Mouse (Mus musculus): Measurements from ENCODE around the gene Fancc.

The Fancc gene

GRCm38 (mm10) chr13:63496646-63497582 lies at the start of gene Fancc:
Fancc (minus strand) TSS chr13:63497278.
- peak; percentile 72 for DNase-seq (ENCODE audit: low spot score)

GRCm38 (mm10) chr13:63545291-63545690 lies 48.2 kb upstream of the Fancc start:
- DNase-seq (ENCODE audit: low spot score), result no peak

- DNase-seq (ENCODE audit: low spot score), result no peak
These were observed 47.8 kb upstream of the Fancc start for GRCm38 (mm10) chr13:63544967-63545253.

GRCm38 (mm10) chr13:63544119-63544966 lies 47.3 kb upstream of the Fancc start:
- peak; percentile 38 for DNase-seq (ENCODE audit: low spot score)

- no peak for DNase-seq (ENCODE audit: low spot score)
These were observed 46.4 kb upstream of the Fancc start for GRCm38 (mm10) chr13:63543459-63543858.

- no peak for DNase-seq (ENCODE audit: low spot score)
These were observed 45.8 kb upstream of the Fancc start for GRCm38 (mm10) chr13:63542796-63543384.

- DNase-seq (ENCODE audit: low spot score), result no peak
These were observed 44.4 kb upstream of the Fancc start for GRCm38 (mm10) chr13:63541510-63541909.

GRCm38 (mm10) chr13:63540584-63540983 lies 43.5 kb upstream of the Fancc start:
- DNase-seq (ENCODE audit: low spot score), result no peak

GRCm38 (mm10) chr13:63534981-63535380 lies 37.9 kb upstream of the Fancc start:
- no peak for DNase-seq (ENCODE audit: low spot score)

- DNase-seq (ENCODE audit: low spot score), result no peak
These were observed 33.8 kb upstream of the Fancc start for GRCm38 (mm10) chr13:63530857-63531256.

- DNase-seq (ENCODE audit: low spot score), result no peak
These were observed 33.3 kb upstream of the Fancc start for GRCm38 (mm10) chr13:63530371-63530764.

- DNase-seq (ENCODE audit: low spot score), result no peak
These were observed 32.7 kb upstream of the Fancc start for GRCm38 (mm10) chr13:63529602-63530370.

- no peak for DNase-seq (ENCODE audit: low spot score)
These were observed 31.8 kb upstream of the Fancc start for GRCm38 (mm10) chr13:63528852-63529251.

- peak; percentile 62 for DNase-seq (ENCODE audit: low spot score)
These were observed 31.1 kb upstream of the Fancc start for GRCm38 (mm10) chr13:63528164-63528675.

- no peak for DNase-seq (ENCODE audit: low spot score)
These were observed 28.6 kb upstream of the Fancc start for GRCm38 (mm10) chr13:63525571-63526197.

- DNase-seq (ENCODE audit: low spot score), result no peak
These were observed 27.8 kb upstream of the Fancc start for GRCm38 (mm10) chr13:63524608-63525570.

- DNase-seq (ENCODE audit: low spot score), result no peak
These were observed 27.0 kb upstream of the Fancc start for GRCm38 (mm10) chr13:63524061-63524460.

GRCm38 (mm10) chr13:63522832-63523231 lies 25.8 kb upstream of the Fancc start:
- DNase-seq (ENCODE audit: low spot score), result no peak

- DNase-seq (ENCODE audit: low spot score), result no peak
These were observed 23.0 kb upstream of the Fancc start for GRCm38 (mm10) chr13:63520110-63520509.

GRCm38 (mm10) chr13:63516535-63516934 lies 19.5 kb upstream of the Fancc start:
- no peak for DNase-seq (ENCODE audit: low spot score)

Data from retina, embryonic 14.5 days (tissue).